Mouse (Mus musculus) heart, postnatal 0 days (tissue): Measurements from ENCODE around the gene Pygo2.

Experiments used
- CTCF ChIP-seq: IDR thresholded peaks from 2 replicates; pipeline ENCODE4 v1.5.1; 2016; ENCODE audit warnings: antibody characterized with exemption, control low read depth, low read depth
- EP300 ChIP-seq: IDR thresholded peaks from 2 replicates; pipeline ENCODE4 v1.6.1; 2016; ENCODE audit warnings: antibody characterized with exemption, low read depth

DNA sequence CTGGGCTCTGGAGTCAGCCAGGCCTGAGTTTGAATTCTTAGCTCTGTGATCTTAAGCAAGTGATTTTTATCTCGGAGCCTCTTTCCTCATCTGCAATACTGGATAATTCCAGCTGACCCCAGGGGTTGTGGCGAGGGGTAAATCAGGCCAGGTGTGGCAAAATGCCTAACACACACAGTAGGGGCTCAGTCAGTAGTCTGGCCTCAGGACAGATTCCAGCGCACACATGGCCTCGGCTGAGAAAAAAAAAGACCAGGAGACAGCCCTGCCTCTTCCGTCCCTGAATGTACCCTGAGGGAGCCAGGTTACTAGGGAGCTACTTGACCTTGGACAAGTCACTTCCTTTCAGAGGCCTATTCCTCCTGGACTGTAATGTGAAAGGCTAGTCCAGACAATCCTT, 47.1 kb upstream of the Pygo2 start:
- no peak for TF ChIP-seq CTCF
- no peak for TF ChIP-seq EP300
